Mouse (Mus musculus) brain, adult 2 months (tissue): ENCODE data around the gene Npff.

Source experiments
- DNase-seq: peaks from one replicate; pipeline ENCODE4 v3.0.0; 2011; ENCODE audit warnings: low read depth, low spot score

The Npff gene

GRCm38 (mm10) chr15:102524892-102525485 lies at the start of gene Npff:
Gene Npff (minus strand): TSS chr15:102524942.
- peak; percentile 92 for DNase-seq

DNA sequence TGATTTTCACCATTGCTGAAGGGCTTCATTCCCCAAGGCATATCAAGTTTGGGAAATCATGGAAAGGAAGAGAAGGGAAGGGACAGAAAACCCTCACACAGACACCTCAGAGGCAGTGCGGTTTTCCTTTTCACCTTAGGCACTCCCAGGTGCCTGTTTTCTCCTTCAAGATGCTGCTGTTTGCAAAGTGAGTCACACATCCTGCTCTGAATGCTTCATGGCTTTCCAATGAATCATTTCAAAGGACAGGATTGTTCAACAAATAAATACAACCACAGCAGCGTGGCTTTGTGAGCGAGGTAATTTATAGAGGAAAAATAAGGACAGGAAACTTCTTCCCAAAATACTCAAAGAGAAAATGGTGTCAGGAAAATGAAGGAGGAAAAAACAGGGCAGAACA lies 47.3 kb upstream of the Npff start:
- peak; percentile 53 for DNase-seq

DNA sequence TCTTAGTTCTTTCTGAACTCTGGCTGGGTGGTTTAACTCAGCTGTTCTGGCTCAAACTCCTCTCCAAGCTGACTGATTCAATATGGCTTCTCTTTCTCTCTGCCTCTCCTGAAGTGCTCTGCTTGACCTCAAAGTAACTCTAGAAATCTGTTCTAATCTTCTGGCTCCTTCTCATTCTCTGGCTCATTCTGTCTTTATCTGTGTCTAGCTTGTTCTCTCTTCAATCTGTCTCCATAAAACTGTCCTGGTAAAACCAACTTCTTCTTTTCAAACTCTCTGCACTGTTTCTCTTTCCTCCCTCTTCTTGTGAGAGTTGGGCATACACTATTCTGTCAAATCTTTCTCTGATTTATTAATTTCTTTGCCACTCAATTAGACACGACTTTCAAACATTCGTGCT lies 43.1 kb upstream of the Npff start:
- DNase-seq, result no peak

- peak; percentile 70 for DNase-seq
Observed at GRCm38 (mm10) chr15:102563681-102564080, 38.9 kb upstream of the Npff start.

- DNase-seq, result no peak
Observed at GRCm38 (mm10) chr15:102563061-102563460, 38.3 kb upstream of the Npff start.

DNA sequence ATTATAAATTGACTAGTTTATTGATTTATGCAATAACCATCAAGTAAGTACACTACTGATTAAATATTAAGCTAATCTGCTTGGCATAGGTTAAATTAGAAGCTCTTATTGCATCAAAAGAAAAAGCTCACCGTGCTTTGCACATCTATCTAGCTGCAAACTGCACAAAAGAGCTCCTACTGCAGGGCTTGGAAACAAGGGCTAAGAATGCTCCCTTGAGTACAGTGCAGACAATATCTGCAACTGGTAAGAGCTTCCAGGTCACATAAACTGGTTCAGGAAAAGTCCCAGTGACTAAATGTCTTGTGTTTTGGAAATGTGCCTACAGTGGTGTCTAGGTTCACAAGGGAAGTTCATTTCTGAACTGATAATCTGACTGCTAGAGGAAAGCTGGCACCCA lies 37.7 kb upstream of the Npff start:
- DNase-seq, result no peak

GRCm38 (mm10) chr15:102557580-102557979 lies 32.8 kb upstream of the Npff start:
- peak; percentile 59 for DNase-seq

GRCm38 (mm10) chr15:102555581-102555980 lies 30.8 kb upstream of the Npff start:
- DNase-seq, result no peak

DNA sequence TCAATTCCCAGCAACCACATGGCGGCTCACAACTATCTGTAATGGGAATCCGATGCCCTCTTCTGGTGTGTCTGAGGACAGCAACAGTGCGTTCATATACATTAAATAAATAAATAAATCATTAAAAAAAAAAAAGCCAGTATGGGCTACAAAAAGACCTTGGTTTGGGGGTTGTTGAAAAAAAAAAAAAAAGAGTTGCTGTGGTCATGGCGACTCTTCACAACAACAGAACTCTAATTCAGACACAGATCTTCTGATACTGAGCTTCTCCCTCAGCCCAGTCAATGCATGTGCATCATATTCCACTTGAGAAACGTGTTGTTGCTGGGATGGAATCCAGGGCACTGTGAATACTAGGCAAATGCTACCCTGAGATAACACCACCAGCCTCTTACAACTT lies 27.9 kb upstream of the Npff start:
- DNase-seq, result no peak

DNA sequence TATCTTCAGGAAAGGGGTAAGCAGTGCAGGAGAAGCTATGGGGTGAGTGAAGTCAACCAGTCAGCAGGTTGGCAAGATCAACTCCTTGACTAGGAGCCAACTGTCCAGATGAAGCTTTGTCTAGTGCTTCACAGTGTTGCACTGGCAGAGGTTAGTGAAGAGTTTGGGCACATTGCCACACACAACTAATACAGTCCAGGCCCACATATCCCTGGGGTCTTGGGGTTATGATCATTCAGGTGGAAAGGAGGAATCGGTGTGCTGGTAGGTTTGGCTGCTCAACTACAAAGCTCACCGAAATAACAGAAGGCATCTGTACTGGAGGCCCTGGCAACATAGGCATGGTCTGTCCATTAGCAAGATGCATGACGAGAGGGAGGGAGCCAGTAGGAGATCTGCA lies 22.7 kb upstream of the Npff start:
- DNase-seq, result peak; percentile 98

- DNase-seq, result peak; percentile 100
Observed at GRCm38 (mm10) chr15:102546677-102547427, 22.1 kb upstream of the Npff start.

GRCm38 (mm10) chr15:102546246-102546645 lies 21.5 kb upstream of the Npff start:
- no peak for DNase-seq

DNA sequence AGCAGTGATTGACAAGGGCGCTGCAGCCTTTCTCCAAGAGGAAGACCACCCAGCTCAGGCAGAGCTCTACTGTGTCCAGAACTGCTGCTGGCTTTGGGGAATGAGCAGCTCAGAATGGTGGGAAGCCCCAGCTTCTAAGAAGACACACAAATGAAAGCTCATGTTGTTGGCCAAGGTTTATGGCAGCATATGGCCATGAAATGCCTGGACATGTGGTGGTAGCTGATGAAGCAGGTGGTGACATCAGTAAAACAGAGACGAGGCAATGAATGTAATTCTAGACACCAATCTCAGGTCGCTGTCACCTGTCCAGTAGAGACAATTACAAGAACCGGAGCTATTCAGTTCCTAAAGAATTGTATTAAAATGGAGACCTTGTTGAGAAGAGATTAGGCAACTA lies 20.1 kb upstream of the Npff start:
- DNase-seq, result peak; percentile 99

DNA sequence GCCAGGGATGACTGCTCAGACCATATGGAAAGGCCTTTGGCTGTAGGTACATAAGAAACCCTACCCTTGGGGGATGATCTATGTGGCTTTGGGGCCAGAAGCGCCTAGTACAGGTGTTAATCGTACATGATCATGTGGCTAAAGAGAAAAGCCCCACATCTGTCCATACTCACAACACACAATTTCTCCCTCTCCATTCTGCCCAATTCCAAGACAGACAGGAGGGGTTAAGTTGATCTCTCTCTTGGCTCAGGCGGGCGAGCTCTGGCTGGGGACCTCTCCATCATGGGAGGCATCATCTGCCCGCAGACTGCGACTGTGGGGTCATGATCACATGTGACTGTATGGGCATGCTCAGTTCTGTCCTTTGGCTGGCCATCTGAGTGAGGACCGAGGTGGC lies 9.2 kb upstream of the Npff start:
- no peak for DNase-seq

DNA sequence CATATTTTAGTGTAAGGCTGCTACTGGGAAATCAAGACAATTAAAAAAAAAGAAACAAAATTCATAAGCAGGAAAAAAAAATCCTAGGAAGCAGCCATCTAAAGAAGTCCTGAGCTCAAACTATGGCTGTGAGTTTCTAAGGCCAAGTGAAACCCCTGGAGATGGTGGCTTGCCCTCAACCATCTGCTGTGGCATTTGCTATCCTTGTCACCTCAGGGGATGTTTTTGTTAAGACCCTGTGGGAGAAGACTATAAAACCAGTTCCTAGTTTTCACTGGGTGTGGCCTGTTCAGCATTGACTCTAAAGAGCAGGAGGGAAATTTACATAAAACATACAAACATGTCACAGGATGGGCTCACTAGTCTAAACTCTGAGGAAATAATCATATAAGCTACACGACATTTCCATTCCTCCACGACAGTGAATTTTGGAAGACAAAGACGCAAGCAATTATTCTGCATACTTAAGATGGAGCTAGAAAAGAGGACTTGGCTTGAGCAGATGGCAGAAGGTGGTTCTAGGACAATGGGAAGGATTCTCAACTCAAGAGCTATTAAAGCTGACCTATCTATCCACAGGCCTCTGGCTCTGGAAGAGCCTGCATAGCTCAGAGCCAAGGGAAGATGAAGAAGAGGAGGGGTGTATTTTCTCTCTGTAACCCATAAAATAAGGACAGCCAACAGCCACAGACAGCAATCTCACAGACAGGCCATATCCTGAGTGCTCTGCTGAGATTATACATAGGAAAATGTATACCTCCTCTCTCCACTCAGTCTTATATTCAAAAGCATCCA lies 7.6 kb upstream of the Npff start:
- DNase-seq, result peak; percentile 95

GRCm38 (mm10) chr15:102531586-102531985 lies 6.8 kb upstream of the Npff start:
- no peak for DNase-seq

GRCm38 (mm10) chr15:102530566-102530965 lies 5.8 kb upstream of the Npff start:
- DNase-seq, result no peak

- no peak for DNase-seq
Observed at GRCm38 (mm10) chr15:102528396-102528795, 3.7 kb upstream of the Npff start.

DNA sequence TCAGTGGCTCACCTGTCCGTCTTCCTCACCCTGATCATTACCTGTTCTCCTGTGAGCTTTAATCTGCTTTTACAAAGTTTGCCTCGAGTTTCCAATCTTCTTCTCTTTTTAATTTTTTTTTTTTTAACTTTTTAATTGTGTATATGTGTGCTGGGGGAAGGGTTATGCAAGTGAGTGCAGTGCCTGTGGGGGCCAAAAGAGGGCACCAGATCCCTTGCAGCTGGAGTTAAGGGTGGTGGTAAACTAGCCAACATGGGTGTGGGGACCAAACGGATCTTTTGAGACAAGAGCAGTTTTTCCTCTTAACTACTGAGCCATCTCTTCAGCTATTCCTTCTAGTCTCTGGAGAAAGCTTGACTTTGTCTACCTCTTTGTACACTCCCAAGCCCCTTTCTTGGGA lies 3.2 kb upstream of the Npff start:
- no peak for DNase-seq

DNA sequence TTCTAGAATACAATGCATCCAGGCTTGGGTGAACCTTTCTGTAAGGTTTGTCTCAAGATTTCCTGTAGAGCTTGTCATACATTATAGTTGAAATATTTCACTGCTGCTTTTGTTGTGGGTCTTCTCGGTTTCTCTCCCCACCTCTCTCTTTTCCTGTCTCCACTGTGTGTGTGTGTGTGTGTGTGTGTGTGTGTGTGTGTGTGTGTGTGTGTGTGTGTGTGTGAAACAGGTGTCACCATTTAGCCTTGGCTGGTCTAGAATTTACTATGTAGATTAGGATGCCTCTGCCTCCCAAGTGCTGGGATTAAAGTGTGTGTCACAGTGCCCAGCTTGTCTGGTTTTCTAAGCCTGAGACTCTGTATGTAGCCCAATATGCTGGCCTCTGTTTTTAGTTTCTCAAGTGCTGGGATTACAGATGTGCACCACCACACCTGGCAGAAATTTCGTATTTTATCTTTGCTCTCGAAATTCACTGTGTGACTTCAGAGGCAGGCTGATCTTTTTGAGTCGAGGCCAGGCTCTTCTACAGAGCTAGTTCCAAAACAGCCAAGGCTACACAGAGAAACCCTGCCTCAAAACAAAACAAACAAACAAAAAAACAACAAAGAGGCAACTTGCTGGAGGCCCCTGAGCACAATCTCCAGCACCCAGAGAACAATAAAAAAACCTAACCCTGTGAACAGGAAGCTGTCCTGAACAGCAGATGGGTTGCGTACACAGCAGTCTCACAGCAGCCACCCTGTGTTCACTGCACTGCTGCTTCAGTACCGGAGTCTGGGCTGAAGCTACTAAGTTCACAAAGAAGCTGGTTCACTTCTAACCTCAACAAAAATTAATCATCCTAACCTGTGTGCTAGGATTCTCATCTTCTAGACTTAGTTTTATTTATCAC lies 1.6 kb upstream of the Npff start:
- DNase-seq, result no peak

DNA sequence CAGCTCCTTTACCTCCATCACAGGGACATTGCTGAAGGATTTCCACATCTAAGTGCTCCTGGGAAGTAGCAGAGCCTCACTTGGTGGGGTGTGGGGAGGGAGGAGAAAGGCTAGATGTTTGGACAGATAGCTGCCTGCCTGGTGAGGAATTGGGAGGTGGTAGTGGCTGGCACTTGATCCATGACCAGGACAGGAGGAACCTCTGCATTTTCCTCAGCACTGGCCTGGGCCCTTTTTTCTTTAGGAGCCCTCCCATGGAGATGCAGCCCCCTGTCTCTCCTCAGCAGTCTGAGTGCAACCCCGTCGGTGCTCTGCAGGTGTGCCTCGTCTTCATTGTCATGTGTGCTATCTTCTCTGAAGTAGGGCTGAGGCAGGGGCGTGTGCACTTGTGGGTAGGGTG lies 3.3 kb downstream of the Npff start:
- DNase-seq, result no peak

GRCm38 (mm10) chr15:102520416-102520815 lies 4.3 kb downstream of the Npff start:
- peak; percentile 60 for DNase-seq
